Mouse (Mus musculus) testis, adult 2 months (tissue): ENCODE measurements around the gene Cachd1.

Source experiments
- CTCF ChIP-seq: fragments of 200-500 bp; IDR thresholded peaks from 2 replicates; pipeline ENCODE4 v1.5.1; 2012; ENCODE audit warnings: low read depth, mild to moderate bottlenecking, inconsistent platforms, low read length, moderate library complexity; ENCODE audit not compliant: control insufficient read depth, insufficient read depth, insufficient replicate concordance
- POLR2A ChIP-seq: fragments of 200-500 bp; IDR thresholded peaks from 2 replicates; pipeline ENCODE4 v1.6.1; 2012; ENCODE audit warnings: low read depth, mild to moderate bottlenecking, inconsistent platforms, low read length, moderate library complexity; ENCODE audit not compliant: control insufficient read depth

DNA sequence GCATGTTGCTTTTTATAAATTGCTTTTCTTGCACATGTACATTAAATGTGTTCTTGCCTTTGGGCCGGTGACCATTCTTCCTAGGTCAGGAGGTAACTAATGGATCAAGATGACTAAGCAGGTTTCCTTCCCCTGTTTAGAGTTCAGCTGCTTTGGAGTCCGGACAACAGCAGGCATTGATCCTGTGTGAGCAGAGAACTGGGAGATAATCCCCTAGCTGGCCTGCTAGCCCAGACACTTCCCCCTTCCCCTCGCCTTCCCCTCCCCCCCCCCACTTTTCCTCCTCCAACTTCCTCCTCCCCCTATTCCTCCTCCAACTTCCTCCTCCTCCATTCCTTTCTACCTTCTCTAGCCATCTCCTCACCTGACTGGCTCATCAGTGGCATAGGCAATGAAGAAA is 135.2 kb downstream of the Cachd1 start:
- TF ChIP-seq POLR2A: no peak
- TF ChIP-seq CTCF: no peak
